Mouse (Mus musculus) heart, postnatal 0 days (tissue): ENCODE data around the gene Actr5.

Experiments
- CTCF ChIP-seq: IDR thresholded peaks from 2 replicates; pipeline ENCODE4 v1.5.1; 2016; ENCODE audit warnings: antibody characterized with exemption, control low read depth, low read depth
- EP300 ChIP-seq: IDR thresholded peaks from 2 replicates; pipeline ENCODE4 v1.6.1; 2016; ENCODE audit warnings: antibody characterized with exemption, low read depth

- TF ChIP-seq CTCF (no peak), EP300 (no peak)
Observed at GRCm38 (mm10) chr2:158616296-158616695, 8.4 kb upstream of the Actr5 start.
